Mouse (Mus musculus): ENCODE results near the gene Mgll. TPM values are rescaled to one million over a fixed set of nuclear protein-coding genes. Genes with fewer than 3 reads are reported as not detected.

The Mgll gene
- polyA plus RNA-seq, 1 experiment, result 57.9 TPM

GRCm38 (mm10) chr6:88850034-88850433 lies 125.8 kb downstream of the Mgll start:
- Histone ChIP-seq H3K4me3 (replicated peaks; ENCODE audit: control insufficient read depth, low read depth, low read length) (no peak overlapping the region), H3K27ac (ENCODE audit: control insufficient read depth, insufficient read depth, low read depth, low read length, poor library complexity) (no peak overlapping the region), H3K4me1 (ENCODE audit: control insufficient read depth, insufficient read depth, low read length) (no peaks in the 10 kb centered on the region)
- no peak for TF ChIP-seq POLR2A (IDR thresholded peaks at IDR 0.05; ENCODE audit: borderline replicate concordance, control insufficient read depth, low read depth, low read length)
- no peak for TF ChIP-seq CTCF (IDR thresholded peaks at IDR 0.05; ENCODE audit: control insufficient read depth, insufficient read depth, low read length)
- 86% methylated on average over 7 of the region's 7 CpGs for WGBS

GRCm38 (mm10) chr6:88854509-88854908 lies 130.3 kb downstream of the Mgll start:
- WGBS, result 73% methylated on average over 5 of the region's 5 CpGs
- no peak for TF ChIP-seq POLR2A (IDR thresholded peaks at IDR 0.05; ENCODE audit: borderline replicate concordance, control insufficient read depth, low read depth, low read length)
- TF ChIP-seq CTCF (IDR thresholded peaks at IDR 0.05; ENCODE audit: control insufficient read depth, insufficient read depth, low read length), result no peak
- Histone ChIP-seq H3K4me1 (ENCODE audit: control insufficient read depth, insufficient read depth, low read length) (no peaks in the 10 kb centered on the region), H3K27ac (ENCODE audit: control insufficient read depth, insufficient read depth, low read depth, low read length, poor library complexity) (no peak overlapping the region), H3K4me3 (replicated peaks; ENCODE audit: control insufficient read depth, low read depth, low read length) (no peak overlapping the region)

DNA sequence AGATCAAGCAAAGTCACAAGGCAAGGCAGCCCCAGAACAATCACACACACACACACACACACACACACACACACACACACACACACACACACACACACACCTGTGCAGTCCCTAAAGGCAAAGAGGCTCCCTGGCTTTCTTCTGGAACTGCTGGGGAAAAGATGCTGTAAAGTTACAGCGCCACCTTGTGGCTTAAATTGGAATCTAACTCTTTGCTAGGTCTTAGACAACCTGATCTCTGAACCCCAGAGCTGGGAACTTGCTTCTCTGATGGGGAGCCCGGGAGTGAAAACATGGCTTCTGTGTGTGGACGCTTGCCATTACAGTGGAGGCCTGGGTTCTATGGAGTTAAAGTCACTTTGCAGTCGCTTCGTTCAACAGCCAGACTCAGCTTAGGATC lies 131.4 kb downstream of the Mgll start:
- 20% methylated on average over 5 of the region's 5 CpGs for WGBS
- TF ChIP-seq POLR2A (IDR thresholded peaks at IDR 0.05; ENCODE audit: borderline replicate concordance, control insufficient read depth, low read depth, low read length), result no peak
- TF ChIP-seq CTCF (IDR thresholded peaks at IDR 0.05; ENCODE audit: control insufficient read depth, insufficient read depth, low read length), result peak; percentile 50
- Histone ChIP-seq H3K27ac (ENCODE audit: control insufficient read depth, insufficient read depth, low read depth, low read length, poor library complexity) (no peak overlapping the region), H3K4me1 (ENCODE audit: control insufficient read depth, insufficient read depth, low read length) (no peaks in the 10 kb centered on the region), H3K4me3 (replicated peaks; ENCODE audit: control insufficient read depth, low read depth, low read length) (no peak overlapping the region)

DNA sequence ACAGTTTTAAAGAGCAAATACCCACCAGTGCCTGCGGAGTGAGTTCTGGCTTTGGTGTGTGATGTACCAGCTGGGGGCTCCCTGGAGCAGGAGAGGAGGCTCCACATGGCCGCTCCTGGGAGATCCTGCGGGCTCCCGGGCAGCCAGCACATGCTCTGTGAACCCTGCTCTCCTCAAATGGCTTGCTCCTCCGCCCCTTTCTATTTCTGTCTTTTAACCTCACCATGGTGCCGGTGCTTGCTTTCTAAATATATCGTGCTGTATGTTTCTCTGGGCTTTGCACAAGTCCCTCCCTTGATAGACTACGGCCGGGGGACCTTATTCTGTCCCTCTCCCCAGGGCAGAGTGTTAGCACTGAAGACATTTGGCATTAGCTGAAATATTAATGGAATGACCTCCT lies 133.0 kb downstream of the Mgll start:
- peak; percentile 5; the same call in 1 of the 2 replicates for TF ChIP-seq CTCF (IDR thresholded peaks at IDR 0.05; ENCODE audit: control insufficient read depth, insufficient read depth, low read length)
- no peak for TF ChIP-seq POLR2A (IDR thresholded peaks at IDR 0.05; ENCODE audit: borderline replicate concordance, control insufficient read depth, low read depth, low read length)
- Histone ChIP-seq H3K27ac (ENCODE audit: control insufficient read depth, insufficient read depth, low read depth, low read length, poor library complexity) (no peak overlapping the region), H3K4me3 (replicated peaks; ENCODE audit: control insufficient read depth, low read depth, low read length) (no peak overlapping the region), H3K4me1 (ENCODE audit: control insufficient read depth, insufficient read depth, low read length) (no peaks in the 10 kb centered on the region)
- WGBS, result 24% methylated on average over 9 of the region's 9 CpGs

- 83% methylated on average over 6 of the region's 6 CpGs for WGBS
These were observed 133.6 kb downstream of the Mgll start for GRCm38 (mm10) chr6:88857830-88858229.

GRCm38 (mm10) chr6:88858341-88858740 lies 134.1 kb downstream of the Mgll start:
- Histone ChIP-seq H3K4me3 (replicated peaks; ENCODE audit: control insufficient read depth, low read depth, low read length) (no peak overlapping the region), H3K27ac (ENCODE audit: control insufficient read depth, insufficient read depth, low read depth, low read length, poor library complexity) (no peak overlapping the region), H3K4me1 (ENCODE audit: control insufficient read depth, insufficient read depth, low read length) (no peaks in the 10 kb centered on the region)
- TF ChIP-seq CTCF (IDR thresholded peaks at IDR 0.05; ENCODE audit: control insufficient read depth, insufficient read depth, low read length) (no peak), POLR2A (IDR thresholded peaks at IDR 0.05; ENCODE audit: borderline replicate concordance, control insufficient read depth, low read depth, low read length) (no peak)
- 78% methylated on average over 7 of the region's 7 CpGs for WGBS

More at GRCm38 (mm10) chr6:88857830-88858229, 133.6 kb downstream of the Mgll start:
- Histone ChIP-seq H3K4me3 (replicated peaks; ENCODE audit: control insufficient read depth, low read depth, low read length) (no peak overlapping the region), H3K27ac (ENCODE audit: control insufficient read depth, insufficient read depth, low read depth, low read length, poor library complexity) (no peak overlapping the region), H3K4me1 (ENCODE audit: control insufficient read depth, insufficient read depth, low read length) (no peaks in the 10 kb centered on the region)
- no peak for TF ChIP-seq CTCF (IDR thresholded peaks at IDR 0.05; ENCODE audit: control insufficient read depth, insufficient read depth, low read length)
- no peak for TF ChIP-seq POLR2A (IDR thresholded peaks at IDR 0.05; ENCODE audit: borderline replicate concordance, control insufficient read depth, low read depth, low read length)

- WGBS, result 25% methylated on average over 2 of the region's 2 CpGs
- TF ChIP-seq POLR2A (IDR thresholded peaks at IDR 0.05; ENCODE audit: borderline replicate concordance, control insufficient read depth, low read depth, low read length), result no peak
- peak; percentile 37; the same call in 1 of the 2 replicates for TF ChIP-seq CTCF (IDR thresholded peaks at IDR 0.05; ENCODE audit: control insufficient read depth, insufficient read depth, low read length)
- H3K4me1 ChIP-seq (ENCODE audit: control insufficient read depth, insufficient read depth, low read length), result no peaks in the 10 kb centered on the region
- H3K27ac ChIP-seq (ENCODE audit: control insufficient read depth, insufficient read depth, low read depth, low read length, poor library complexity), result no peak overlapping the region
- H3K4me3 ChIP-seq (replicated peaks; ENCODE audit: control insufficient read depth, low read depth, low read length), result no peak overlapping the region
These were observed 136.7 kb downstream of the Mgll start for GRCm38 (mm10) chr6:88860914-88861313.

DNA sequence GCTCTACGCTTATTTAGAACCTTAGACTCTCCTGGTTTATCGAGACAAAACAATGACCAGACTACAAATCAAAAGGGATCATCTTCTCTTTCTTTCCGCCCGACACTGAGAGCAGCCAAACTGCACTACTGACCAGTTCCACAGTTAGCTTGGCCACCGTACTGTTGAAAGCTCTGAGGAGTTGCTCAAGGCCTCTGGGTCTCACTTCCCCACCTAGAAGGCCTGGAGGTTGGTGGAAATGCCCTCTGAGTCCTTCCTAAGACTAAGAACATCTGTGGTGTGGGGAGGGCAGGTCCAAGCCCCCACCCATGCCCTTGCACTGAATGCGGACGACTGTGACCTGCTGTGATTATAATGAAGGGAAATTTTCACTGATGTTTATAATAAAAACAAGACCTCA lies 141.5 kb downstream of the Mgll start:
- 55% methylated on average over 7 of the region's 7 CpGs for WGBS
- Histone ChIP-seq H3K4me3 (replicated peaks; ENCODE audit: control insufficient read depth, low read depth, low read length) (no peak overlapping the region), H3K4me1 (ENCODE audit: control insufficient read depth, insufficient read depth, low read length) (no peaks in the 10 kb centered on the region), H3K27ac (ENCODE audit: control insufficient read depth, insufficient read depth, low read depth, low read length, poor library complexity) (no peak overlapping the region)
- TF ChIP-seq POLR2A (IDR thresholded peaks at IDR 0.05; ENCODE audit: borderline replicate concordance, control insufficient read depth, low read depth, low read length), result no peak
- no peak for TF ChIP-seq CTCF (IDR thresholded peaks at IDR 0.05; ENCODE audit: control insufficient read depth, insufficient read depth, low read length)

DNA sequence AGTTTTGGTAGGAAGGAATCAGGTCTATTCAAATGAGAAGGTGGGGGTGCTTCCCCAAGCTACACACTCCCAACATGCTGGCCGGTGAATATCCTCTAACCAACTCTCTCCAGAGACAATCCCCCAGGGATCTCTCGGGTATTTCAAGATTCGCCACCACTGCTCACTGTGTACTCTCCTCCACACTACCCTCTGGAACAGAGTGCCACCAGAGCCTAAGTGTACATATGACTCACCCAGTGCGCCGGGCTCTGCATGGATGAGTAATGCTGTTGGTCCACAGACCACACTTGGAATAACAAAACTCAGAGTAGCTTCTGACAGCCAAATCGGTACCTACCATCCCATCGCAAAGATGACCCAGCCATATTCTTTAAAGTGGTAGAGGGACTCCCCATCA lies 145.2 kb downstream of the Mgll start:
- Histone ChIP-seq H3K4me3 (replicated peaks; ENCODE audit: control insufficient read depth, low read depth, low read length) (no peak overlapping the region), H3K4me1 (ENCODE audit: control insufficient read depth, insufficient read depth, low read length) (no peaks in the 10 kb centered on the region; the same call in 1 of the 2 replicates), H3K27ac (ENCODE audit: control insufficient read depth, insufficient read depth, low read depth, low read length, poor library complexity) (no peak overlapping the region)
- TF ChIP-seq CTCF (IDR thresholded peaks at IDR 0.05; ENCODE audit: control insufficient read depth, insufficient read depth, low read length) (no peak), POLR2A (IDR thresholded peaks at IDR 0.05; ENCODE audit: borderline replicate concordance, control insufficient read depth, low read depth, low read length) (no peak)
- WGBS, result 81% methylated on average over 7 of the region's 7 CpGs
